Mouse (Mus musculus): Measurements from ENCODE around the gene Mipep. TPM values are rescaled to one million over a fixed set of nuclear protein-coding genes. Genes with fewer than 3 reads are reported as not detected.

The Mipep gene
- total RNA-seq, 2 experiments from 2014 or later, result 24.9 to 25.3 TPM

GRCm38 (mm10) chr14:60782121-60782656, 2.2 kb upstream of the Mipep start:
- no peak overlapping the region for H3K4me3 ChIP-seq

DNA sequence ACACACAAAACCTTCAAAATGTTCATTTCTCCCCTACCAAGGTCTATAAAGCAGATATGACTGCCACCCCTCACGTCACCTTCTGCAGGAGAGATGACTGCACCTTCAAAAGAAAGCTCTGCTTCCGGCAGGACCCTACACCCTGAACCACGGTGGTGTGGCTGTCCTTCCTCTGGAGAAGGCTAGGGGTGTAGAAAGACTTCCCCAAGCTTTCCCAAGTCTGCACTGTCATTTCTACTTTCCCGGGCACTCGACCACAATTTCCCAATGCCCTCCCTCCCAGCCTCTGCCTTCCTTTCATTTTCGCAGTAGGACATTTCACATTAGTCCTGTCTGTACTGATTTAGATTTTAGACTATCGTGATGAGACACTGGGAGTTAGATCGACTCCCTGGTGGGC, 1.2 kb upstream of the Mipep start:
- intact Hi-C loops (cut with DNase I), result no loop called here
- no peak overlapping the region for H3K4me3 ChIP-seq
- no peak overlapping the region for H3K27ac ChIP-seq
- no peak for DNase-seq (ENCODE audit: extremely low spot score in 1 of 2, low spot score in 2 of 2)
- TF ChIP-seq CTCF (IDR thresholded peaks at IDR 0.05), result no peak

More at GRCm38 (mm10) chr14:60782121-60782656, 2.2 kb upstream of the Mipep start:
- intact Hi-C loops (cut with DNase I), result no loop called here
- no peak for DNase-seq (ENCODE audit: extremely low spot score in 1 of 2, low spot score in 2 of 2)
- H3K27ac ChIP-seq, result no peak overlapping the region
- no peak for TF ChIP-seq CTCF (IDR thresholded peaks at IDR 0.05)

DNA sequence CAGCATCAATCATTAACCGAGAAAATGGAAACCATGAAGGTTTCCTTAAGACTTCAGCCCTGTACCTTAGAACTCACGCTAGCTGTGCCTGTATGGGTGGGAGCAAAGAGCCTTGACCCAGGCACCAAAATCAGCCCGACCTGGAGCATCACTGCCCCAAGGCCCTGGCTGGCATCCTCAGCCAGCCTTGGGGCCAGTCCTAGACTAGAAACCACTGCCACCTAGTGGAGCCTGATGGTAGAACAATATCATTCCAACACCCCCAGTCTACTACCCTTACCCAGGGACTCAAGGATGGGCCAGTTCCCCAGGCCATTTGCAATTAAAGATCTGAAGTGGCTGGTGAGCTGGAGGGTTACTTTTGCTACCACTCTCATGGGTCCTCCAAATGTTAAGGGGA, 5.7 kb downstream of the Mipep start:
- intact Hi-C loops (cut with DNase I), result no loop called here

DNA sequence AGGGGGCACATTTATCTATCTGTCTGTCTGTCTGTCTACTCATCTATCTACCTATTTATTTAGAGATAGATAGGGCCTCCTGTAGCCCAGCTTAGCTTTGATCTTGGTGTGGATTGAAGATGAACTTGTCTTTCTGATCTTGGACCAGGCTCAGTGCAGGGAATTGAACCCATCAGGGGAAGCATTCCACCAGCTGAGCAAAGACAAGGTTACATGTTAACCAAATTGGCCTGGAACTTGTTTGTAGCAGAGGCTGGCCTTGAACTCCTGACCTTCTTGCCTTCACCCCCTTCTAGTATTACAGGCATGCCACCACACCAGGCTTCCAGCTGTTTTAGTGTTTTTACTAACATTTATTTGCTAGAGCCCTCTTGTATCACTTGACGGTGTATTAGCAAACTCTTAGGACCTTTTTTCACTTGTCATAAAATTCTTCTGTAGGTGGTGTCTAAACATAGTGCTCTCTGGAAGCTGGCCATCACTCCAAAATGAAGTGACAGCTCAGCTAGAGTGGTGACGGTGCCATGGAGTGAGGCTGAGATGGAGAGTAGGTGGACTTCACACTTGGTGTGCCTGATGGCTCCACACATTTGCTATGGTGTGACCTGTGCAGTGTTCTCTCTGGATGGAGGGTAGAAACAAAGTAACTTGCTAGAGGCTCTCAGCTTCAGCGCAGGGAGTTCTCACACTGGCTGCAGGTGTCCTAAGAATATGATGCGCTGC, 12.4 kb downstream of the Mipep start:
- no peak overlapping the region for H3K27ac ChIP-seq
- no peak for TF ChIP-seq CTCF (IDR thresholded peaks at IDR 0.05)
- no peak for DNase-seq (ENCODE audit: extremely low spot score in 1 of 2, low spot score in 2 of 2)
- no peak overlapping the region for H3K4me3 ChIP-seq
- intact Hi-C loops (cut with DNase I), result no loop called here

More for the DNA sequence above, 5.7 kb downstream of the Mipep start:
- peak; percentile 48 to 55 for DNase-seq (ENCODE audit: extremely low spot score in 1 of 2, low spot score in 2 of 2)
- H3K27ac ChIP-seq, result no peak overlapping the region
- TF ChIP-seq CTCF (IDR thresholded peaks at IDR 0.05), result peak; percentile 78
- H3K4me3 ChIP-seq, result no peak overlapping the region

DNA sequence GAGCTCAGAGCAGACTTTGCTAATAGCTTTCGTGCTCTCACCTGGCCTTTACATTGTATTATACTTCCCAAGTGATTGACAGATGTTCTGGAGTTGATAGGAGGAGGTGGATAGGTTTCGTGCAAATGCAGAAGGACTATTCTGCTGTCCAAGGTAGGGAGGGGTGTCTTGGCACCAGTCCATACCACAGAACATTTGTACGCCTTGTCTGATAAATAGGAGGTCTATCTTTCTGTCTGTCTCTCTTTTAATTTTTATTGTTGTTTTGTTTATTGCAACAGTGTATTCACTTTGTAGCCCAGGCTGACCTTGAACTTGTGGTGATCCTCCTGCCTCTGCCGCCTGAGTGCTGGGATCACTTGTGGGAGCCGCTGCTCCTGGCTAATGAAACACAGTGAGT, 13.2 kb downstream of the Mipep start:
- Histone ChIP-seq H3K27ac (no peak overlapping the region), H3K4me3 (no peak overlapping the region)
- no peak for TF ChIP-seq CTCF (IDR thresholded peaks at IDR 0.05)
- DNase-seq (ENCODE audit: extremely low spot score in 1 of 2, low spot score in 2 of 2), result no peak
- intact Hi-C loops (cut with DNase I), result no loop called here

DNA sequence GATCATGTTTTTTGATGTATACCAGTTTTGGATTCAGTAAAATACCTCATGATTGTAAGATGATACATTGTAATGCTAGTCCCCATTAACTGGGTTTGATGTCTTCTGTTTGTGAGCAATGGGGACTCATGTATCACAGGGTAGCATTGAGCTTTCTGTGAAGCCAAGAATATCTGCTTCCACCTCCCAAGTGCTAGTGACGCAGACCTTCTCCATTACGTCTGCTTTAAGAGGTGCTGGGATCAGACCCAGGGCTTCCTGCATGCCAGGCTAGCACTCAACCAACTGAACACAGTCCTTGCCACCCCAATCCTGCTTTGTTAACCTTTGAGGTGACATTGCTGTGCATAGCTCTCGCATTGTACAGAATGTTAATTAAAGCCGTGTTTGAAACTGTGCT, 14.3 kb downstream of the Mipep start:
- TF ChIP-seq CTCF (IDR thresholded peaks at IDR 0.05), result no peak
- intact Hi-C loops (cut with DNase I), result loop anchor here (1.0 kb wide), 3 partner anchors 287 to 496 kb away; no protein-coding TSS in a partner anchor
- no peak overlapping the region for H3K27ac ChIP-seq

DNA sequence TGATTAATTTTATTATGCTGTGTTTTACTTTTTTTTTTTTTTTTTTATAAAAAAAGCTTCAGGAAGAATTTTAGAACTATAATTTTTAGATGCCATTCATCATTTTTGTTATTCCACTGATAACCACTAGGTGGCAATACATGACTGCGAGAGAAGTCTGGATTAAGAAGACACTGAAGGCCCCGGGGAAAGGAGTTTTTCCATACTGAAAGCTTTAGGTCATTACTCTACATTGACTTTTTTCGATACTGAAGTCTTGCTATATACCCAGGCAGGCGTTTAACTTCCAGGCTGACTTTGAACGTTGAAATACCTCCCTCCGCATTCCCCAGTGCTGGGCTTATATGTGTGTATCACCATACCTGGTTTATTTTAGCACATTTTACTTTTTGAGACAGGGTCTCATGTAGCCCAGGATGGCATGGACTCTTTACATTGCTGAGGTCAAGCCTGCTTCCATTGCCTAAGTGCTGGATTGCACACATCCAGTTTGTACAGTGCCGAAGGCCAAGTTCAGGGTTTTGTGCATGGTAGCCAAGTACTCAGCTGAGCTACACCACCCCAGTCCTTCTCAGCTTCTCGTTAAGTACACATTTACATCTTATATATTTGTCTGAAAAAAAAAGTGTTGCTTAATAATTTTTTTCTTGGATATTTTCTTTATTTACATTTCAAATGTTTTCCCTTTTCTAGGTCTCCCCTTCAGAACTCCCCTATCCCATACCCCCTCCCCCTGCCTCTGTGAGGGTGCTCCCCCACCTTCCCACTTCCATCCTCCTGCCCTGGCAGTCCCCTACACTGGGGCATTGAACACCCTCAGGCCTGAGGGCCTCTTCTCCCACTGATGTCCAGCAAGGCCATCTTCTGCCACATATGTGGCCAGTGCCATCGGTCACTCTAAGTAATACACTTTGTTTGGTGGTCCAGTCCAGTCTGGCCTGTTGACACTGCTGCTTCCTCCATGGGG, 15.7 kb downstream of the Mipep start:
- DNase-seq (ENCODE audit: extremely low spot score in 1 of 2, low spot score in 2 of 2), result no peak
- intact Hi-C loops (cut with DNase I), result loop anchor here (1.0 to 5.0 kb wide), 4 partner anchors 167 to 494 kb away; no protein-coding TSS in a partner anchor
- TF ChIP-seq CTCF (IDR thresholded peaks at IDR 0.05), result peak; percentile 88
- Histone ChIP-seq H3K4me3 (no peak overlapping the region), H3K27ac (no peak overlapping the region)

More for the DNA sequence above, 14.3 kb downstream of the Mipep start:
- no peak for DNase-seq (ENCODE audit: extremely low spot score in 1 of 2, low spot score in 2 of 2)
- H3K4me3 ChIP-seq, result no peak overlapping the region

DNA sequence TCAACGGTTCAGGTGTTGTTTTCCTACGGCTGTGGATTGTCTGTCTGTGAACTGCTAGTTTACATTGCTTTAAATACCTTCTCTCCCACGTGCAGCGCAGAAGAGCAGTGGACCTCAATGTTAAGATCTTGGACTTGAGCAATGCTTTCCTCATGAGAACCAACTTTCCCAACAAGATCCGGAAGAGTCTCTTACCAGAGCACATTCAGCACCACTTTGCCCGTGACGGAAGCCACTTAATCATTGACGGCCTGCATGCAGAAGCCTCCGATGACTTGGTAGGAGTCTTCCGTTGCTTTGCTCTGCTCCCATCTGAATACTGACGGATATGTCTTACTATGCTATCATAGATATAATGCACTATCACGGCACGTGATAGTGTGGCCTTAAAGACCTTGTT, 17.7 kb downstream of the Mipep start:
- no peak overlapping the region for H3K27ac ChIP-seq
- no peak for DNase-seq (ENCODE audit: extremely low spot score in 1 of 2, low spot score in 2 of 2)
- intact Hi-C loops (cut with DNase I), result loop anchor here (5.0 kb wide), 1 partner anchor 165 kb away; no protein-coding TSS in a partner anchor

DNA sequence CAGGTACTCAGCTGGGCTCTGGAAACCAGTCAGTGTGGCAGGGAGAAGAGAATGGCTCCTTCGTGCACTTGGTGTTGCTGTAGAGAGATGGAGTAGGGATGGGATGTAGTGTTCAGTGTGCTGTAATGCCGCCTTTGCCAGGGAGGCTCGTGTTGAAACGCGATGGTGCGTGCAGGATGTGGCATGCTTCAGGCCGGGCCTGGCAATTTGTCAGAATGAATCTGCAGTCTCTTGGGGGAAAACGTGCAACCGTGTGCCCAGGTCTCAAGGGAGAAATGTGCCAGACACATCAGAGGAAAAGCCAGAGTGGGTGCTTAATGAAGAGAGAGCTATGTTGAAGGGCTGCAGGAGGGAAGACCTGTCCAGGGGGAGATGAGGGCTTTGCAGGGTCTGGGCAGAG, 20.6 kb downstream of the Mipep start:
- no peak overlapping the region for H3K27ac ChIP-seq
- intact Hi-C loops (cut with DNase I), result loop anchor here (5.0 kb wide), 1 partner anchor 162 kb away; no protein-coding TSS in a partner anchor
- no peak for DNase-seq (ENCODE audit: extremely low spot score in 1 of 2, low spot score in 2 of 2)
- no peak overlapping the region for H3K4me3 ChIP-seq
- TF ChIP-seq CTCF (IDR thresholded peaks at IDR 0.05), result no peak

More for the DNA sequence above, 17.7 kb downstream of the Mipep start:
- H3K4me3 ChIP-seq, result no peak overlapping the region
- TF ChIP-seq CTCF (IDR thresholded peaks at IDR 0.05), result no peak

DNA sequence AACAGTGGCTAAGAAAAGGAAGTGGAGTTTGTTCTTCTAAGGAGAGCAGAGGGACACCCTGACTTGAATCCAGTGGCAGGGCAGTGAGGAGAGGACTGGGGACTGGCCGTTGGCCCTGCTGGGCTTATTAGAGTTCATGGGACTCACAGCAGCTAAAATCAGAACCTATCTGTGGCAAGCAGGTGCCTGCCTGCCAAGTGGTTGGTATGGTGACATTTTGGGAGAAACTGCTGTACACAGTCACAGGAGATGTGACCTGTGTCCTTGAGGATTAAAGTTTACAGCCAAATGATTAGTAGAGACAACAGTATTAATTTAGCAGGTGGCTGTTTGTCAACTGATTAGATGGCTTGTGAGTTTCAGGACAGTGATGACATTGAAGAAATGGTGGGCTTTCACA, 21.5 kb downstream of the Mipep start:
- H3K27ac ChIP-seq, result no peak overlapping the region
- intact Hi-C loops (cut with DNase I), result no loop called here
- no peak for TF ChIP-seq CTCF (IDR thresholded peaks at IDR 0.05)
- no peak overlapping the region for H3K4me3 ChIP-seq
- no peak for DNase-seq (ENCODE audit: extremely low spot score in 1 of 2, low spot score in 2 of 2)

DNA sequence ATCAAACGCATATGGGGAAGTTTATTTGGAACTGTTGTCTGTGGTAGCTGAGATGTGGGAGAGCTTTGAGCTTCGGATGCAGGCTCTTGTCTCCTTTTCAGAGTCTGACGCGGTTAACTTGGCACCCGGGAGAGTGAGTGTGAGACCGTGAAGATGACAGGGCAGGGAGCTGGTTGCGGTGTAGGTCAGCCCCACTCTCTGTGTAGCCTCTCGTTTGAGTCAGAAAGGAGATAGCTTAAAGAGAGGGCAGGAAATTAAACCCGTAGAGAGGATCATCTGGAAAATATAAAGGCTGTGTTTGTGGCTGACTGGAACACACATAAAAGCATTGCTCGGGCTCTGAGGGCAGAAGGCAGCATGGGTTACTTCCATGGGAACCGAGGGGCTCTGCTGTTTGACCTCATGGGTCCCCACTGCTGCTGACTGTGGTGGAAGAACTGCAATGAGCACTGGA, 22.5 kb downstream of the Mipep start:
- no peak overlapping the region for H3K27ac ChIP-seq
- intact Hi-C loops (cut with DNase I), result no loop called here
- no peak for DNase-seq (ENCODE audit: extremely low spot score in 1 of 2, low spot score in 2 of 2)
- TF ChIP-seq CTCF (IDR thresholded peaks at IDR 0.05), result no peak
- H3K4me3 ChIP-seq, result no peak overlapping the region

GRCm38 (mm10) chr14:60809881-60810280, 25.5 kb downstream of the Mipep start:
- Histone ChIP-seq H3K4me3 (no peak overlapping the region), H3K27ac (no peak overlapping the region)
- TF ChIP-seq CTCF (IDR thresholded peaks at IDR 0.05), result no peak
- intact Hi-C loops (cut with DNase I), result no loop called here
- no peak for DNase-seq (ENCODE audit: extremely low spot score in 1 of 2, low spot score in 2 of 2)
